Mouse (Mus musculus) C2C12 (cell line): ENCODE measurements around the gene Slc39a11.

Experiments
- CEBPB ChIP-seq: IDR thresholded peaks from one replicate; pipeline ENCODE4 v1.6.1; 2011; ENCODE audit warnings: low read depth, mild to moderate bottlenecking, control low read depth, moderate library complexity
- CTCF ChIP-seq: IDR thresholded peaks from one replicate; pipeline ENCODE4 v1.5.1; 2011; ENCODE audit not compliant: control insufficient read depth, insufficient read depth, insufficient read length
- FOSL1 ChIP-seq: IDR thresholded peaks from one replicate; pipeline ENCODE4 v1.8.0; 2011; ENCODE audit warnings: mild to moderate bottlenecking, low read length; ENCODE audit not compliant: poor library complexity, insufficient read depth, severe bottlenecking
- MAX ChIP-seq: IDR thresholded peaks from one replicate; pipeline ENCODE4 v1.6.1; 2011; ENCODE audit warnings: mild to moderate bottlenecking, control low read depth
- MYOG ChIP-seq: IDR thresholded peaks from one replicate; pipeline ENCODE4 v1.6.1; 2011; ENCODE audit not compliant: control insufficient read depth, insufficient read length; ENCODE audit errors: extremely low read depth
- USF1 ChIP-seq: IDR thresholded peaks from one replicate; pipeline ENCODE4 v1.6.1; 2011; ENCODE audit warnings: low read depth, mild to moderate bottlenecking, control low read depth, moderate library complexity

- TF ChIP-seq CTCF (no peak), MAX (no peak), CEBPB (no peak), MYOG (no peak), FOSL1 (no peak), USF1 (no peak)
These were observed 11.2 kb downstream of the Slc39a11 start for GRCm38 (mm10) chr11:113638680-113639079.
